Mouse (Mus musculus): ENCODE results near the gene Bcl7c. TPM values are rescaled to one million over a fixed set of nuclear protein-coding genes. Genes with fewer than 3 reads are reported as not detected.

Gene Bcl7c
- polyA plus RNA-seq, 1 experiment from 2014 or later: 26.6 TPM

DNA sequence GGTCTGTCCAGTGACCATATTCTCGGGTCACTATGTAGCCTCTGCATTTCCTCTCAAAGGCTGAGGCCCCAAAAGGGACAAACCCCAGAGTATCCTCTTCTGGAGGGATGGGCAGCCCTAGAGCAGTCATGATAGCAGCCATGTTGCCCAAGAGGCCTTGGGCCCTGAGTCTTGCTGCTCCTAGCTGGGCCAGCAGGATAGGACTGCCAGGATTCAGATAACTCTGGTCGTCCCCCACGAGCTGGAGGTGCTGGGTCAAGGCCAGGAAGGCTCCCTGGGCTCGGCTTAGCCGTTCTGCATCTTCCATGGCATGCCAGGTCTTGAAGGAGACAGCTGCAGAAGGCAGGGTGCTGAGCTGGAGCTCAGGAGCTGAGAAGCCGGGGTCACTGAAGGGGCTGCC is 10.5 kb upstream of the Bcl7c start:
- Histone ChIP-seq H3K36me3 (ENCODE audit: control insufficient read depth, insufficient read depth) (no peaks in the 10 kb centered on the region), H3K9me3 (ENCODE audit: control insufficient read depth) (no peaks in the 10 kb centered on the region), H3K27me3 (replicated peaks; ENCODE audit: control insufficient read depth, insufficient read depth, low read length) (no peaks in the 10 kb centered on the region), H3K4me1 (replicated peaks; ENCODE audit: control insufficient read depth, insufficient read depth, low read length) (peaks cover 3% of the 10 kb centered on the region; the same call in 1 of the 2 replicates), H3K9ac (ENCODE audit: low read depth, low read length) (no peak overlapping the region), H3K4me3 (ENCODE audit: low read depth, low read length) (no peak overlapping the region), H3K4me2 (replicated peaks; ENCODE audit: low read depth) (no peak overlapping the region), H3K27ac (ENCODE audit: low read depth, low read length) (no peak overlapping the region)
- no peak for TF ChIP-seq CTCF (IDR thresholded peaks at IDR 0.05; ENCODE audit: low read depth)
- no peak for ATAC-seq
- 89% methylated on average over 6 of the region's 6 CpGs for WGBS

GRCm38 (mm10) chr7:127718339-127718738 is 9.6 kb upstream of the Bcl7c start:
- 93% methylated on average over 6 of the region's 6 CpGs for WGBS

DNA sequence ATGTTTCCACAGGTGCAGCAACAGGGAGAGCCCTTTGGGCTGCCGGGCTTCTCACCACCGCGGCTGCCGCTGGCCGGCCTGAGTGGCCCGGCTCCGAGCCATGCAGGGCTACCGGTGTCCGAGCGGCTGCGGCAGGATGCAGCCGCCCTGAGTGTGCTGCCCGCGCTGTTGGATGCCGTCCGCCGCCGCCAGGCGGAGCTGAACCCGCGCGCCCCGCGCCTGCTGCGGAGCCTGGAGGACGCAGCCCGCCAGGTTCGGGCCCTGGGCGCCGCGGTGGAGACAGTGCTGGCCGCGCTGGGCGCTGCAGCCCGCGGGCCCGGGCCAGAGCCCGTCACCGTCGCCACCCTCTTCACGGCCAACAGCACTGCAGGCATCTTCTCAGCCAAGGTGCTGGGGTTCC is 8.3 kb upstream of the Bcl7c start:
- H3K9ac ChIP-seq (ENCODE audit: low read depth, low read length): no peak overlapping the region; the same call in 1 of the 2 replicates
- H3K4me1 ChIP-seq (replicated peaks; ENCODE audit: control insufficient read depth, insufficient read depth, low read length): peaks cover 6% of the 10 kb centered on the region
- H3K36me3 ChIP-seq (ENCODE audit: control insufficient read depth, insufficient read depth): no peaks in the 10 kb centered on the region
- peak; percentile 80 for TF ChIP-seq CTCF (IDR thresholded peaks at IDR 0.05; ENCODE audit: low read depth)
- peak; percentile 43 for ATAC-seq
- peak overlapping the region; percentile 19; the same call in 1 of the 2 replicates for H3K4me3 ChIP-seq (ENCODE audit: low read depth, low read length)
- H3K9me3 ChIP-seq (ENCODE audit: control insufficient read depth): no peaks in the 10 kb centered on the region
- H3K4me2 ChIP-seq (replicated peaks; ENCODE audit: low read depth): peak overlapping the region; percentile 59
- H3K27me3 ChIP-seq (replicated peaks; ENCODE audit: control insufficient read depth, insufficient read depth, low read length): no peaks in the 10 kb centered on the region
- no peak overlapping the region for H3K27ac ChIP-seq (ENCODE audit: low read depth, low read length)
- WGBS: 6% methylated on average over 39 of the region's 41 CpGs

More at GRCm38 (mm10) chr7:127718339-127718738, 9.6 kb upstream of the Bcl7c start:
- Histone ChIP-seq H3K4me1 (replicated peaks; ENCODE audit: control insufficient read depth, insufficient read depth, low read length) (peaks cover 4% of the 10 kb centered on the region; the same call in 1 of the 2 replicates), H3K9ac (ENCODE audit: low read depth, low read length) (no peak overlapping the region), H3K27ac (ENCODE audit: low read depth, low read length) (no peak overlapping the region), H3K9me3 (ENCODE audit: control insufficient read depth) (no peaks in the 10 kb centered on the region), H3K27me3 (replicated peaks; ENCODE audit: control insufficient read depth, insufficient read depth, low read length) (no peaks in the 10 kb centered on the region), H3K4me3 (ENCODE audit: low read depth, low read length) (no peak overlapping the region), H3K36me3 (ENCODE audit: control insufficient read depth, insufficient read depth) (no peaks in the 10 kb centered on the region), H3K4me2 (replicated peaks; ENCODE audit: low read depth) (no peak overlapping the region)
- no peak for TF ChIP-seq CTCF (IDR thresholded peaks at IDR 0.05; ENCODE audit: low read depth)
- no peak for ATAC-seq

DNA sequence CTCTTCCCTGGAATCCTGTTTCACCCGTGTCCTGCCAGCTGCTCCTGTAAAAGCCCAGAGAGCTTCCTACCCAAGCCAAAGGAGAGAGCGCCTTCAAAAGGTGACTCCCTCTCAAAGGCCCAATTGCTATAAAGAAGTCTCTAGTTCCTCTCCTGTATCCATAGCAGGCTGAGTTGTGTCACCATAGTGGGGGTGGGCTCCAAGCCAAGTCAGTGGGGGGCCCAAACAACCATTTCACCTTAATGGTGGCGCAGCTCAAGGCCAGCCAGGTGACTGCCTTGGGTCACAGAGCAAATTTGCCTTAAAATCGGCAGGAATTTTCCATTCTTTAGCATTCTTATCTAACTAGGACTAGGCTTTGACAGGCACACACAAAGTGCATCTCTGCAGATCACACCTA is 6.1 kb upstream of the Bcl7c start:
- Histone ChIP-seq H3K4me2 (replicated peaks; ENCODE audit: low read depth) (no peak overlapping the region), H3K4me1 (replicated peaks; ENCODE audit: control insufficient read depth, insufficient read depth, low read length) (peaks cover 13% of the 10 kb centered on the region), H3K4me3 (ENCODE audit: low read depth, low read length) (no peak overlapping the region), H3K9ac (ENCODE audit: low read depth, low read length) (no peak overlapping the region), H3K27me3 (replicated peaks; ENCODE audit: control insufficient read depth, insufficient read depth, low read length) (no peaks in the 10 kb centered on the region), H3K27ac (ENCODE audit: low read depth, low read length) (no peak overlapping the region), H3K9me3 (ENCODE audit: control insufficient read depth) (no peaks in the 10 kb centered on the region), H3K36me3 (ENCODE audit: control insufficient read depth, insufficient read depth) (no peaks in the 10 kb centered on the region)
- TF ChIP-seq CTCF (IDR thresholded peaks at IDR 0.05; ENCODE audit: low read depth): no peak
- WGBS: 81% methylated on average over 4 of the region's 4 CpGs
- ATAC-seq: no peak

DNA sequence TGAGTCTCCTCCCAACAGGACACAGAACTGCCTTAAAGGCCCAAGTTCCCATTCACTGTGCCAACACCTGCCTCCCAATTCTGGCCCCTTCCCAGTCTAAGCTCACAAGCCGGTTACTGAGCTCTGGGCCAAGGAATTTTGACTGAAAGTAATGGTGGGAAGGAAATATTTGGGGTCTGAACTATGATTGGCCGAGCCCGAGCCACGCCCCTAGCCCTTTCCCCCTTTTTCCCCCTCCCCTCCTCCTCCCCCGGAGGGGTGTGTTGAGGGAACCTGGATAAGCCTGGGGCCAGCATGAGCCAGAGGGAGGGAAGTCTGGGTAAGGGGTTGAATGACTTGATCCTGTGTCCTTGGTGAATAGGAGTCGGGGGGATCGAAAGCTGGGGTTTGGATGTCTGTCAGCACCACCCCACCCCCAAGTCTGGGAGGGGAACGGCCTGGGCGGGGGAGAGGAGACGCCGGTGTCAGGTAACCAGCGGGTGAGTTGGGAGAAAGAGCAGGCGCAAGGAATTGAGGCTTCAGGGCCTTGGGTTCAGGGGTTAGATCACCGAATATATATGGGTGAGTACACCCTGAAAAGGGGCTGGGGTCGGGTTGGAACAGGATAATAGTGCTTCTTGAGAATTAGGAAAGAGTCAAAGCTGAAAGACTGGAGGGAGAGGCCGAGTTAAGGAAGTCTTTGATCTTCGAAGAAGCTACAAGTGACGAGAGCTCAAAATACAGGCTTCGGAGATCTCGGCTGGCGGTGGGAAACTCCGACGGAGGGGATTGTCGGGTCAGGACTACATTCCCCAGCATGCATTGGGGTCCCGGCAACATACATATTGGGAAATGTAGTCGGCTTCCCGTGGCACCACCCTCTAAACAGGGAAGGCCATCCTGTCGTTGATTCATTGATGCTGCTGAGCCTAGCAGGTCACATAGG is 4.0 kb upstream of the Bcl7c start, which contains the start of gene Ctf1:
Gene Ctf1 (plus strand): TSS at position 276 of the 925 bp plus-strand sequence.
- TF ChIP-seq CTCF (IDR thresholded peaks at IDR 0.05; ENCODE audit: low read depth): no peak
- WGBS: 3% methylated on average over 28 of the region's 28 CpGs

GRCm38 (mm10) chr7:127711456-127711855 is 2.7 kb upstream of the Bcl7c start:
- no peaks in the 10 kb centered on the region for H3K27me3 ChIP-seq (replicated peaks; ENCODE audit: control insufficient read depth, insufficient read depth, low read length)
- TF ChIP-seq CTCF (IDR thresholded peaks at IDR 0.05; ENCODE audit: low read depth): no peak
- no peaks in the 10 kb centered on the region for H3K9me3 ChIP-seq (ENCODE audit: control insufficient read depth)
- no peak overlapping the region for H3K9ac ChIP-seq (ENCODE audit: low read depth, low read length)
- peaks cover 10% of the 10 kb centered on the region; the same call in 1 of the 2 replicates for H3K4me1 ChIP-seq (replicated peaks; ENCODE audit: control insufficient read depth, insufficient read depth, low read length)
- no peak overlapping the region for H3K4me2 ChIP-seq (replicated peaks; ENCODE audit: low read depth)
- no peak overlapping the region; the same call in 1 of the 2 replicates for H3K27ac ChIP-seq (ENCODE audit: low read depth, low read length)
- no peak overlapping the region for H3K4me3 ChIP-seq (ENCODE audit: low read depth, low read length)
- WGBS: 47% methylated on average over 3 of the region's 3 CpGs
- no peak for ATAC-seq
- no peaks in the 10 kb centered on the region for H3K36me3 ChIP-seq (ENCODE audit: control insufficient read depth, insufficient read depth)

More for the DNA sequence above, 4.0 kb upstream of the Bcl7c start, which contains the start of gene Ctf1:
- no peaks in the 10 kb centered on the region for H3K9me3 ChIP-seq (ENCODE audit: control insufficient read depth)
- H3K4me2 ChIP-seq (replicated peaks; ENCODE audit: low read depth): peak within 1 kb of the TSS; percentile 75
- no peaks in the 10 kb centered on the region for H3K27me3 ChIP-seq (replicated peaks; ENCODE audit: control insufficient read depth, insufficient read depth, low read length)
- H3K4me1 ChIP-seq (replicated peaks; ENCODE audit: control insufficient read depth, insufficient read depth, low read length): peaks cover 13% of the 10 kb centered on the region
- no peaks in the 10 kb centered on the region for H3K36me3 ChIP-seq (ENCODE audit: control insufficient read depth, insufficient read depth)
- H3K4me3 ChIP-seq (ENCODE audit: low read depth, low read length): peak within 1 kb of the TSS; percentile 35
- peak; percentile 31; the same call in 1 of the 2 replicates for ATAC-seq
- H3K27ac ChIP-seq (ENCODE audit: low read depth, low read length): peak within 1 kb of the TSS; percentile 68
- H3K9ac ChIP-seq (ENCODE audit: low read depth, low read length): peak within 1 kb of the TSS; percentile 37

Data from intestine, postnatal 0 days (tissue).